Mouse (Mus musculus): ENCODE data around the gene St3gal6. TPM values are rescaled to one million over a fixed set of nuclear protein-coding genes. Genes with fewer than 3 reads are reported as not detected.

The St3gal6 gene
- total and polyA plus RNA-seq, 2 experiments from 2014 or later = 7.9 to 14.7 TPM

GRCm38 (mm10) chr16:58453820-58454219 lies 70.2 kb downstream of the St3gal6 start:
- Histone ChIP-seq H3K9ac (replicated peaks; ENCODE audit: low read depth, low read length) (no peak overlapping the region), H3K36me3 (replicated peaks; ENCODE audit: control insufficient read depth, insufficient read depth, low read length) (peaks cover 49% of the 10 kb centered on the region), H3K4me3 (ENCODE audit: low read depth, low read length) (no peak overlapping the region), H3K9me3 (replicated peaks; ENCODE audit: control insufficient read depth, low read length) (no peaks in the 10 kb centered on the region), H3K27me3 (ENCODE audit: control insufficient read depth, insufficient read depth, low read length) (no peaks in the 10 kb centered on the region), H3K4me1 (ENCODE audit: control insufficient read depth, insufficient read depth) (peaks cover 4% of the 10 kb centered on the region; the same call in 1 of the 2 replicates), H3K27ac (ENCODE audit: low read depth) (peak overlapping the region; percentile 43; the same call in 1 of the 2 replicates), H3K4me2 (ENCODE audit: low read depth, low read length) (no peak overlapping the region)
- TF ChIP-seq EP300 (IDR thresholded peaks at IDR 0.05; ENCODE audit: low read depth) (no peak), CTCF (IDR thresholded peaks at IDR 0.05; ENCODE audit: low read depth) (no peak)
- no peak for DNase-seq (ENCODE audit: low spot score)
- ATAC-seq (ENCODE audit: insufficient read depth, low read depth) = peak; percentile 17; the same call in 1 of the 2 replicates

GRCm38 (mm10) chr16:58453138-58453537 lies 70.9 kb downstream of the St3gal6 start:
- Histone ChIP-seq H3K36me3 (replicated peaks; ENCODE audit: control insufficient read depth, insufficient read depth, low read length) (peaks cover 44% of the 10 kb centered on the region), H3K27me3 (ENCODE audit: control insufficient read depth, insufficient read depth, low read length) (no peaks in the 10 kb centered on the region), H3K9ac (replicated peaks; ENCODE audit: low read depth, low read length) (no peak overlapping the region), H3K4me2 (ENCODE audit: low read depth, low read length) (no peak overlapping the region), H3K4me3 (ENCODE audit: low read depth, low read length) (no peak overlapping the region), H3K4me1 (ENCODE audit: control insufficient read depth, insufficient read depth) (peaks cover 4% of the 10 kb centered on the region; the same call in 1 of the 2 replicates), H3K27ac (ENCODE audit: low read depth) (peak overlapping the region; percentile 43; the same call in 1 of the 2 replicates), H3K9me3 (replicated peaks; ENCODE audit: control insufficient read depth, low read length) (no peaks in the 10 kb centered on the region)
- WGBS = 12% methylated on average over 3 of the region's 3 CpGs
- TF ChIP-seq EP300 (IDR thresholded peaks at IDR 0.05; ENCODE audit: low read depth) = no peak
- TF ChIP-seq CTCF (IDR thresholded peaks at IDR 0.05; ENCODE audit: low read depth) = no peak
- DNase-seq (ENCODE audit: low spot score) = peak; percentile 45
- ATAC-seq (ENCODE audit: insufficient read depth, low read depth) = peak; percentile 62

- H3K27ac ChIP-seq (ENCODE audit: low read depth) = no peak overlapping the region
Measured at GRCm38 (mm10) chr16:58451647-58452046, 72.4 kb downstream of the St3gal6 start.

GRCm38 (mm10) chr16:58450648-58451047 lies 73.4 kb downstream of the St3gal6 start:
- H3K27me3 ChIP-seq (ENCODE audit: control insufficient read depth, insufficient read depth, low read length) = no peaks in the 10 kb centered on the region
- 49% methylated on average over 6 of the region's 6 CpGs for WGBS
- TF ChIP-seq EP300 (IDR thresholded peaks at IDR 0.05; ENCODE audit: low read depth) (no peak), CTCF (IDR thresholded peaks at IDR 0.05; ENCODE audit: low read depth) (peak; percentile 6; the same call in 1 of the 2 replicates)

More at GRCm38 (mm10) chr16:58451647-58452046, 72.4 kb downstream of the St3gal6 start:
- no peak for TF ChIP-seq EP300 (IDR thresholded peaks at IDR 0.05; ENCODE audit: low read depth)
- peak; percentile 26 for TF ChIP-seq CTCF (IDR thresholded peaks at IDR 0.05; ENCODE audit: low read depth)
- no peak overlapping the region for H3K4me2 ChIP-seq (ENCODE audit: low read depth, low read length)
- DNase-seq (ENCODE audit: low spot score) (no peak), ATAC-seq (ENCODE audit: insufficient read depth, low read depth) (no peak)
- H3K4me1 ChIP-seq (ENCODE audit: control insufficient read depth, insufficient read depth) = peaks cover 4% of the 10 kb centered on the region; the same call in 1 of the 2 replicates
- 84% methylated on average over 5 of the region's 5 CpGs for WGBS
- H3K27me3 ChIP-seq (ENCODE audit: control insufficient read depth, insufficient read depth, low read length) = no peaks in the 10 kb centered on the region
- H3K9me3 ChIP-seq (replicated peaks; ENCODE audit: control insufficient read depth, low read length) = no peaks in the 10 kb centered on the region
- peaks cover 44% of the 10 kb centered on the region for H3K36me3 ChIP-seq (replicated peaks; ENCODE audit: control insufficient read depth, insufficient read depth, low read length)
- H3K9ac ChIP-seq (replicated peaks; ENCODE audit: low read depth, low read length) = no peak overlapping the region
- no peak overlapping the region for H3K4me3 ChIP-seq (ENCODE audit: low read depth, low read length)

GRCm38 (mm10) chr16:58449073-58449472 lies 75.0 kb downstream of the St3gal6 start:
- TF ChIP-seq EP300 (IDR thresholded peaks at IDR 0.05; ENCODE audit: low read depth) = no peak
- no peak for TF ChIP-seq CTCF (IDR thresholded peaks at IDR 0.05; ENCODE audit: low read depth)
- Histone ChIP-seq H3K4me3 (ENCODE audit: low read depth, low read length) (no peak overlapping the region), H3K27me3 (ENCODE audit: control insufficient read depth, insufficient read depth, low read length) (no peaks in the 10 kb centered on the region), H3K4me1 (ENCODE audit: control insufficient read depth, insufficient read depth) (peaks cover 2% of the 10 kb centered on the region; the same call in 1 of the 2 replicates), H3K9me3 (replicated peaks; ENCODE audit: control insufficient read depth, low read length) (no peaks in the 10 kb centered on the region), H3K4me2 (ENCODE audit: low read depth, low read length) (no peak overlapping the region), H3K27ac (ENCODE audit: low read depth) (no peak overlapping the region), H3K9ac (replicated peaks; ENCODE audit: low read depth, low read length) (no peak overlapping the region), H3K36me3 (replicated peaks; ENCODE audit: control insufficient read depth, insufficient read depth, low read length) (peaks cover 32% of the 10 kb centered on the region)
- ATAC-seq (ENCODE audit: insufficient read depth, low read depth) (no peak), DNase-seq (ENCODE audit: low spot score) (no peak)
- 89% methylated on average over 4 of the region's 4 CpGs for WGBS

More at GRCm38 (mm10) chr16:58450648-58451047, 73.4 kb downstream of the St3gal6 start:
- no peak overlapping the region for H3K9ac ChIP-seq (replicated peaks; ENCODE audit: low read depth, low read length)
- H3K9me3 ChIP-seq (replicated peaks; ENCODE audit: control insufficient read depth, low read length) = no peaks in the 10 kb centered on the region
- peaks cover 4% of the 10 kb centered on the region; the same call in 1 of the 2 replicates for H3K4me1 ChIP-seq (ENCODE audit: control insufficient read depth, insufficient read depth)
- H3K4me2 ChIP-seq (ENCODE audit: low read depth, low read length) = no peak overlapping the region
- ATAC-seq (ENCODE audit: insufficient read depth, low read depth) = no peak
- no peak for DNase-seq (ENCODE audit: low spot score)
- peaks cover 37% of the 10 kb centered on the region for H3K36me3 ChIP-seq (replicated peaks; ENCODE audit: control insufficient read depth, insufficient read depth, low read length)
- no peak overlapping the region for H3K27ac ChIP-seq (ENCODE audit: low read depth)
- H3K4me3 ChIP-seq (ENCODE audit: low read depth, low read length) = no peak overlapping the region

Measured in heart, postnatal 0 days (tissue).